Mouse (Mus musculus) spleen, postnatal 14 days (tissue): ENCODE results near the gene Rasgrf2.

Source experiments
- DNase-seq, 2 experiments: peaks; one replicate each; pipeline ENCODE4 v3.0.0; 2021 to 2022; ENCODE audit warnings: low spot score in 2 of 2

The Rasgrf2 gene

GRCm38 (mm10) chr13:92041584-92042563 lies 89.6 kb downstream of the Rasgrf2 start:
- no peak for DNase-seq

- peak; percentile 15 to 21 for DNase-seq
These were observed 100.9 kb downstream of the Rasgrf2 start for GRCm38 (mm10) chr13:92030364-92031057.

- no peak for DNase-seq
These were observed 101.8 kb downstream of the Rasgrf2 start for GRCm38 (mm10) chr13:92029666-92030065.

- no peak for DNase-seq
These were observed 103.5 kb downstream of the Rasgrf2 start for GRCm38 (mm10) chr13:92027951-92028350.

GRCm38 (mm10) chr13:92026651-92027050 lies 104.8 kb downstream of the Rasgrf2 start:
- DNase-seq: no peak

GRCm38 (mm10) chr13:92025124-92025523 lies 106.3 kb downstream of the Rasgrf2 start:
- no peak for DNase-seq

GRCm38 (mm10) chr13:92022202-92022601 lies 109.3 kb downstream of the Rasgrf2 start:
- no peak for DNase-seq

- no peak for DNase-seq
These were observed 134.5 kb downstream of the Rasgrf2 start for GRCm38 (mm10) chr13:91996929-91997328.

GRCm38 (mm10) chr13:91991412-91991811 lies 140.0 kb downstream of the Rasgrf2 start:
- no peak for DNase-seq

GRCm38 (mm10) chr13:91990709-91991284 lies 140.7 kb downstream of the Rasgrf2 start:
- DNase-seq: no peak

- DNase-seq: no peak
These were observed 143.1 kb downstream of the Rasgrf2 start for GRCm38 (mm10) chr13:91988378-91988777.

GRCm38 (mm10) chr13:91986958-91987357 lies 144.5 kb downstream of the Rasgrf2 start:
- no peak for DNase-seq

GRCm38 (mm10) chr13:91985915-91986589 lies 145.4 kb downstream of the Rasgrf2 start:
- DNase-seq: no peak

- DNase-seq: no peak
These were observed 146.4 kb downstream of the Rasgrf2 start for GRCm38 (mm10) chr13:91985019-91985418.

GRCm38 (mm10) chr13:91982080-91982479 lies 149.4 kb downstream of the Rasgrf2 start:
- no peak for DNase-seq

- DNase-seq: no peak
These were observed 150.0 kb downstream of the Rasgrf2 start for GRCm38 (mm10) chr13:91981414-91981813.

GRCm38 (mm10) chr13:91976971-91977370 lies 154.5 kb downstream of the Rasgrf2 start:
- no peak for DNase-seq

GRCm38 (mm10) chr13:91976541-91976940 lies 154.9 kb downstream of the Rasgrf2 start:
- no peak for DNase-seq

- no peak for DNase-seq
These were observed 157.3 kb downstream of the Rasgrf2 start for GRCm38 (mm10) chr13:91974154-91974553.

GRCm38 (mm10) chr13:91971246-91971645 lies 160.2 kb downstream of the Rasgrf2 start:
- DNase-seq: no peak

GRCm38 (mm10) chr13:91956474-91956873 lies 175.0 kb downstream of the Rasgrf2 start:
- DNase-seq: no peak

- no peak for DNase-seq
These were observed 175.8 kb downstream of the Rasgrf2 start for GRCm38 (mm10) chr13:91955646-91956045.
